Mouse (Mus musculus) liver, embryonic 16.5 days (tissue): ENCODE measurements around the gene Ankrd12. TPM values are rescaled to one million over a fixed set of nuclear protein-coding genes. Genes with fewer than 3 reads are reported as not detected.
A peak's percentile ranks its signal among the peaks of the same experiment; 100 is the strongest.

Experiments used
- ATAC-seq: fragments of 200-750 bp; cut with Nextera tagmentation; 2 replicates; pipeline ENCODE4 v1.8.0; 2017; ENCODE audit warnings: low read depth, mild to moderate bottlenecking, moderate number of reproducible peaks, moderate library complexity
- H3K27ac ChIP-seq: fragments of 300-500 bp; sonication (generic); 2 replicates; pipeline ENCODE4 v1.5.1; 2014; ENCODE audit warnings: mild to moderate bottlenecking, low read length
- H3K27me3 ChIP-seq: fragments of 300-500 bp; sonication (generic); 2 replicates; pipeline ENCODE4 v1.6.1; 2014; ENCODE audit warnings: low read depth, low read length, mixed read lengths; ENCODE audit not compliant: control insufficient read depth, insufficient read depth
- H3K36me3 ChIP-seq: fragments of 300-500 bp; sonication (generic); 2 replicates; pipeline ENCODE4 v1.6.1; 2014; ENCODE audit warnings: mild to moderate bottlenecking; ENCODE audit not compliant: control insufficient read depth, insufficient read depth
- H3K4me1 ChIP-seq: fragments of 300-500 bp; sonication (generic); 2 replicates; pipeline ENCODE4 v1.6.1; 2014; ENCODE audit warnings: low read depth, low read length, mixed read lengths; ENCODE audit not compliant: control insufficient read depth
- H3K4me2 ChIP-seq: fragments of 300-500 bp; sonication (generic); 2 replicates; pipeline ENCODE4 v1.6.1; 2014; ENCODE audit warnings: low read depth, low read length, mixed read lengths
- H3K4me3 ChIP-seq: fragments of 300-500 bp; sonication (generic); 2 replicates; pipeline ENCODE4 v1.5.1; 2014; ENCODE audit warnings: low read depth, mild to moderate bottlenecking, low read length
- H3K9ac ChIP-seq: fragments of 300-500 bp; sonication (generic); 2 replicates; pipeline ENCODE4 v1.6.1; 2014; ENCODE audit warnings: low read depth, low read length
- H3K9me3 ChIP-seq: fragments of 300-500 bp; sonication (generic); replicated peaks from 2 replicates; pipeline ENCODE4 v1.6.1; 2016; ENCODE audit warnings: low read length; ENCODE audit not compliant: control insufficient read depth
- WGBS: fragments of 180-500 bp; shearing (Covaris S2); extraction: QIAGEN DNeasy Blood & Tissue Kit; methylation state at CpG from one replicate; pipeline ENCODE4 v1.1.7; 2014; ENCODE audit not compliant: insufficient replicate concordance; 5-methylcytosine and 5-hydroxymethylcytosine counted together
- polyA plus RNA-seq: library from polyadenylated mRNA; unstranded; fragments of >200 nt; fragmentation: Nextera tagmentation; extraction: Ambion mirVana; gene quantifications from 2 replicates; pipeline ENCODE4 v1.2.1, GENCODE M21; 2015

Gene Ankrd12
- polyA plus RNA-seq, 1 experiment from 2014 or later, result 9.1 TPM

DNA sequence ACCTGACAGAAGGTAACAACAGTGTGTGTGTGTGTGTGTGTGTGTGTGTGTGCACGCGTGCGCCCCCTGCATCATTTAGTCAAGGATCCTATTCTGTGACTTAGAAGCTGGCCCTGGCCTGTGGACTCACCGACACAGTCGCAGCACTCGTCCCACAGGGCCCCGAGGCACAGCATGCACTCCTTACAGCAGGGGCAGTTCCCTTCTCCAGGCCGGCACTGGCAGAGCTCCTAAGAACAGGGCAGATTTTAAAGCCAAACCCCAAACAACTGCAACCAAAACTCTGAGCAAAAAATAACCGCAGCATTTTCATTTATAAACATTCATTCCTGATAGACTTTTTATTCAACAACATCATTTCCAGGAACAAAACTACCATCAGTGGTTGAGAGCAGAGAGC lies 139.2 kb downstream of the Ankrd12 start:
- 88% methylated on average over 9 of the region's 9 CpGs for WGBS
- H3K27me3 ChIP-seq, result no peaks in the 10 kb centered on the region
- no peak overlapping the region for H3K4me2 ChIP-seq

DNA sequence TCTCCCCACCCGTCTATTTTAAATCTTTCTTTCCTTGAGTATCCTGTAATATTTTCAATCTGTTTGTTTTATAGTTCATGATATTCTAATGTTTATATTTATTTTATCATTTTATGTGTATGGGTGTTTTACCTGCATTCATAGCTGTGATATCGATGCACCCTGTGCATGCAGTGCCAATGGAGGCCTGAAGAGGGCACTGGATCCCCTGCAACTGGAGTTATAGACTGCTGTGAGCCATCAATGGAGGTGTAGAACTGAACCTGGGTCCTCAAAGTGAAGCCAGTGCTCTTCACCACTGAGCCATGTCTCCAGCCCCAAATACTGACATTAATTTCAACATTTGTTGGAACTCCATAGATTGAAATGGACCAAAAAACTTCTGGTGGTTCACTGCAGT lies 143.1 kb downstream of the Ankrd12 start:
- Histone ChIP-seq H3K27ac (no peak overlapping the region), H3K9me3 (no peaks in the 10 kb centered on the region), H3K4me2 (no peak overlapping the region), H3K9ac (no peak overlapping the region), H3K27me3 (no peaks in the 10 kb centered on the region), H3K4me1 (peaks cover 5% of the 10 kb centered on the region), H3K36me3 (peaks cover 5% of the 10 kb centered on the region), H3K4me3 (no peak overlapping the region)
- no peak for ATAC-seq
- WGBS, result 74% methylated on average over 2 of the region's 2 CpGs

More for the DNA sequence above, 139.2 kb downstream of the Ankrd12 start:
- peaks cover 6% of the 10 kb centered on the region for H3K4me1 ChIP-seq
- no peak for ATAC-seq
- H3K36me3 ChIP-seq, result peaks cover 5% of the 10 kb centered on the region
- H3K27ac ChIP-seq, result no peak overlapping the region
- H3K9me3 ChIP-seq, result no peaks in the 10 kb centered on the region
- H3K9ac ChIP-seq, result no peak overlapping the region
- no peak overlapping the region for H3K4me3 ChIP-seq

DNA sequence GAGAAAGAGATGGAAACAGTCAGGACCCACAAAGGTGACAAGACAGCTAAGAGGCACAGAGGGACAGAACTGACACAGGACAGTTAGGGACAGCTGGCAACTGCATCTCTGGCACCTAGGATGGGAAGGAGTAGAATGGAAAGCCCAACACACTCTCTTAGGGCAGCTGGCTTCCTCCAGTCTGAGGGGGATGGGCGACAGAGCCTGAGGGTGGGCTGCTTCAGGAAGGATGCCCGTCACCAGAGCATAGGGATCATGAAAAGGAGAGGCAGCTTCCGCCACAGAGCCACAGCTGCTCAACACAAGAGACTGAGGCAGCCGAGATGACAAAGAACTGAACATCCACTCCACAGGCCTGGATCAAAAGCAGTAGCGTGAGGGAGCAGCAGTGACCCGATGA lies 145.4 kb downstream of the Ankrd12 start:
- no peak overlapping the region for H3K4me2 ChIP-seq
- no peak overlapping the region for H3K4me3 ChIP-seq
- H3K9ac ChIP-seq, result no peak overlapping the region
- peaks cover 5% of the 10 kb centered on the region for H3K4me1 ChIP-seq
- ATAC-seq, result no peak
- WGBS, result 66% methylated on average over 6 of the region's 6 CpGs
- H3K27ac ChIP-seq, result no peak overlapping the region
- no peaks in the 10 kb centered on the region for H3K9me3 ChIP-seq
- H3K27me3 ChIP-seq, result no peaks in the 10 kb centered on the region
- H3K36me3 ChIP-seq, result peaks cover 5% of the 10 kb centered on the region

DNA sequence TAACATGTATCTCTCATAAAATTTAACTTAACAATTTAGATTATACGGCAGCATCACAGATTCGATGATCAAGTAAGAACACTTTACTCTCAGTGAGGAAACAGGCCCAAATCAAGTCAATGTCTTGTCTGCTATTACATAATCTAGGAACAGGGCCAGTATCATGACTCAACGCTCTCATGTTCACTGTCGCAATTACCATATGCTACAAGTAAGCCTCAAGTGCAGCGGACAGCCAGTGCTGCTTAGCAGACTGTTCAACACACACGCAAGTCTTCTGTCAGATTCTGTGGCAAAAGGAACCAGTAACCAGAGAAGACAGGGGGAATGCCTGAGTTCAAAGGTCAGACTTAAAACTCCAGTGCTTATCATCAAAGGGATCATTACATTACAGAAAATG lies 145.9 kb downstream of the Ankrd12 start:
- ATAC-seq, result peak; percentile 37; the same call in 1 of the 2 replicates
- Histone ChIP-seq H3K4me1 (peaks cover 5% of the 10 kb centered on the region), H3K4me2 (no peak overlapping the region), H3K9ac (no peak overlapping the region), H3K27ac (no peak overlapping the region), H3K36me3 (peaks cover 5% of the 10 kb centered on the region), H3K27me3 (no peaks in the 10 kb centered on the region), H3K9me3 (no peaks in the 10 kb centered on the region), H3K4me3 (no peak overlapping the region)
- 72% methylated on average over 6 of the region's 6 CpGs for WGBS

DNA sequence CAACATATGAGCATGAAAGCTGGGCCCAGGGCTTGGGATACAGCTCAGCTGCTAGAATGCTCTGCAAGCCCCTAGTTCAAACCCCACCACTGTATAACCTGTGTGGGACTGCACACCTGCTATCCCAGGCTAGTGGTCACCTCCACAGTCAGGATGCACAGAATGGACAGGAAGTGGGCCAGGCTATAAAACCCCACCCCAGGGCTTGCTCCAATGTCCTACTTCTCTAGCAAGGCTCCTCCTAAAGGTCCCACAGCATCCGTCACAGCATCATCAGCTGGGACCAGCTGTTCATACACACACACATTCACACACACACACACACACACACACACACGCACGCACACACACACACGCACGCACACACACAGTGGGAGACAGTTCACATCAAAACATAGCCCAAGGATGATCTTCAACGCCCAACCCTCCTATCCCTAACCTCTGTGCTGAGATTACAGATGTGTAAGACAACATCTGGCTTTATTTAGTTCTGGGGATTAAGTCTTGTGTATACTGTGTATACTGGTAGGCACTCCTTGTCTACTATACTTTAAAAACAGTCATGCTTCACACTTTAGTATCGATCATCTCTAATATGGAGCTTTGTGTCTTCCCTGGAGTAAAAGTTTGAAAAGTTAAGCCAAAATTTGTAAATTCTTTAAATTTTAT lies 146.6 kb downstream of the Ankrd12 start:
- Histone ChIP-seq H3K9ac (no peak overlapping the region), H3K4me3 (no peak overlapping the region), H3K27me3 (no peaks in the 10 kb centered on the region), H3K4me1 (peaks cover 5% of the 10 kb centered on the region), H3K9me3 (no peaks in the 10 kb centered on the region), H3K36me3 (peaks cover 5% of the 10 kb centered on the region), H3K4me2 (no peak overlapping the region), H3K27ac (no peak overlapping the region)
- no peak for ATAC-seq
- 79% methylated on average over 7 of the region's 7 CpGs for WGBS

DNA sequence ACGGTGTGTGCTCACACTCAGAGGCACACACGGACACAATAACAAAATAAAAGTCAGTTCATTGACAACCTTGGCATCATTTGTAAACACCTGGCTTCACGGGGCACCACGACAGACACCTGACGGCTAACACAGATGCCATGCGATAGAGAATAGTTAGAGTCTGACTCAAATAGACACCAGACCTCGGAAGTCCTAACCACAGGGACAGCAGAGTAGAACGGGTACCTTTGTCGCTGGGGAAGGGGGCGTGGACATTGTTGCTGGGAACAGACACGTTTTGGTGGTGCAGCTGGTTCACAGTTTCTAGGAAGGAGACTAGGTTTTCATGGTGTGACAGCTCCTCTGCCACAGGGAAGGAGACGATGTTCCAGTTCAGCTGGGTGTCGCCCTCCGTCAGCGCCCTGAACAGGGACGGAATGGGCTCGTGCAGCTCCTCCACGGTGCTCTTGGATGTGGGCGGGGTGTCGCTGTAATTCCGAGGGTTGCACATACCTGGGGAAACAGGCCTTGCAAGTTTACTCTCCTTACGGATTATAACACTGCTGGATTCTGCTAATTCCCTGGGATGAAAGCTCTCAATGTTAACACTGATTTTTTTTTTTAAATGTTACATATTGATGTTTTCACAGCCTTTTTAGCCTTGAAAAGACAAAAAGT lies 147.4 kb downstream of the Ankrd12 start:
- ATAC-seq, result no peak
- Histone ChIP-seq H3K4me3 (no peak overlapping the region), H3K27me3 (no peaks in the 10 kb centered on the region), H3K9ac (no peak overlapping the region), H3K9me3 (no peaks in the 10 kb centered on the region), H3K4me1 (peaks cover 5% of the 10 kb centered on the region), H3K36me3 (peaks cover 5% of the 10 kb centered on the region), H3K27ac (no peak overlapping the region), H3K4me2 (no peak overlapping the region)
- WGBS, result 75% methylated on average over 22 of the region's 22 CpGs

DNA sequence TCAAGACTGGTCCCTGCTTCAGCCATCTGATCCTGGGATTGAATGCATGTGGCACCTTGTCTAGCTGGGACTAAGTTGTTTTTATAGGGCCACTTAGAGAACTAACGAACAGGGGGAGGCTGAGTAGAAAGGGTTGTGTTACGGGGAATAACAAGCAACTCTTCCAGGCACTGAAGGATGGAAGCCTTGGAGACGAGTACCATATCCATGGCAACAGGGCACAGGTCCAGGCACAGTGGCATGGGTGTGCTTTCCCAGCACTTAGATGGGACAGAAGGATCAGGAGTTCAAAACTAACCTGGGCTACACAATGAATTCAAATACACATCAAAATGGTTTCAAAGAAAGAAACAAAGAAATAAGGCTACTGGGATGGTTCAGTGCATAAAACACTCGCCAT lies 149.8 kb downstream of the Ankrd12 start:
- H3K27ac ChIP-seq, result no peak overlapping the region
- WGBS, result 79% methylated on average over 4 of the region's 4 CpGs
- peaks cover under 1% of the 10 kb centered on the region for H3K36me3 ChIP-seq
- no peak overlapping the region for H3K4me3 ChIP-seq
- no peak overlapping the region for H3K4me2 ChIP-seq
- H3K9ac ChIP-seq, result no peak overlapping the region
- H3K4me1 ChIP-seq, result peaks cover 5% of the 10 kb centered on the region
- no peaks in the 10 kb centered on the region for H3K9me3 ChIP-seq
- no peaks in the 10 kb centered on the region for H3K27me3 ChIP-seq
- ATAC-seq, result no peak

DNA sequence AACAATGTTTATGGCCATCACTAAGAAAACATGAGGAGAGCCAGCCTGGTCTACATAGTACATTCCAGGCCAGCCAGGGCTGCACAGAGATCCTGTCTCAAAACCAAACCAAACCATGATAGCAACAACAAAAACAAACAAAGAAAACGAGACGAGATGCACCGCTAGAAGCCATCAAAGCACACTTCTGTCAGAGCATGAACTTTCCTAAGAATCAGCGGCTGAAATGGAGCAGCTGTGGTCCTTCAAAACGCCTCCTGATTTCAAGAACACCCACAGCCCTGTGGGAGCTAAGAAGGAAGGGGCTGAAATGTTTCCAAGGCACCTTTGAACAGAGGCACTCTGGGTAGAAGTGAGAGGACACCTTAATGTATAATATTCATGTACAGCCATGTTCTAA lies 152.7 kb downstream of the Ankrd12 start:
- H3K4me3 ChIP-seq, result no peak overlapping the region
- H3K9me3 ChIP-seq, result no peaks in the 10 kb centered on the region
- no peaks in the 10 kb centered on the region for H3K27me3 ChIP-seq
- no peak for ATAC-seq
- no peak overlapping the region for H3K4me2 ChIP-seq
- peaks cover 7% of the 10 kb centered on the region for H3K4me1 ChIP-seq
- H3K36me3 ChIP-seq, result peaks cover 2% of the 10 kb centered on the region
- no peak overlapping the region for H3K27ac ChIP-seq
- 63% methylated on average over 5 of the region's 5 CpGs for WGBS
- H3K9ac ChIP-seq, result no peak overlapping the region

DNA sequence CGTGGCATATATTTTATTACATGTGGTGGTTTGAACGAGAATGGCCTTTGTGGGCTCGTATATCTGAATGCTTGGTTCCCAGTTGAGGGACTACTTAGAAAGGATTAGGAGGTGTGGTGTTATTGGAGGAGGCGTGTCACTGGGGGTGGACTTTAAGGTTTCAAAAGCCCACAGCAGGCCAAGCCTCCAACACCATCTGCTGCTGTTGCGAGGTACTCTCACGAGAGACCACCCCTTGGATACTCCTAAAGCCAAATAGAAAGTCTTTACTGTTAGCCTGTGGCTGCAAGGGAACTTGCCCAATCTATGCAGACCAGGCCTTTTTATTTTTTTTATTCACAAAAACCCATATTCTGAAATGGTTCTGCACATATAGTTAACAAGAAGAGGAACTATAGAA lies 154.9 kb downstream of the Ankrd12 start:
- H3K4me2 ChIP-seq, result no peak overlapping the region
- ATAC-seq, result no peak
- H3K9ac ChIP-seq, result no peak overlapping the region
- no peaks in the 10 kb centered on the region for H3K9me3 ChIP-seq
- H3K27ac ChIP-seq, result no peak overlapping the region
- peaks cover 2% of the 10 kb centered on the region for H3K36me3 ChIP-seq
- H3K4me3 ChIP-seq, result no peak overlapping the region
- peaks cover 12% of the 10 kb centered on the region for H3K4me1 ChIP-seq
- H3K27me3 ChIP-seq, result no peaks in the 10 kb centered on the region
- 76% methylated on average over 6 of the region's 6 CpGs for WGBS
